Mouse (Mus musculus) stomach, embryonic 14.5 days (tissue): ENCODE results near the gene Tcf15. TPM values are rescaled to one million over a fixed set of nuclear protein-coding genes. Genes with fewer than 3 reads are reported as not detected.

Experiments
- ATAC-seq: fragments of 200-750 bp; cut with Nextera tagmentation; 2 replicates; pipeline ENCODE4 v1.8.0; 2017; ENCODE audit warnings: low read depth, moderate TSS enrichment; ENCODE audit not compliant: insufficient number of reproducible peaks, insufficient read depth, low FRiP score
- H3K27ac ChIP-seq: fragments of 300-500 bp; sonication (generic); 2 replicates; pipeline ENCODE4 v1.5.1; 2014; ENCODE audit warnings: mild to moderate bottlenecking, low read length, moderate library complexity, mixed read lengths
- H3K27me3 ChIP-seq: fragments of 300-500 bp; sonication (generic); 2 replicates; pipeline ENCODE4 v1.6.1; 2014; ENCODE audit warnings: low read length, control low read depth, mixed read lengths; ENCODE audit not compliant: control insufficient read depth, insufficient read depth
- H3K36me3 ChIP-seq: fragments of 300-500 bp; sonication (generic); 2 replicates; pipeline ENCODE4 v1.6.1; 2014; ENCODE audit warnings: mild to moderate bottlenecking, control low read depth, low read length, moderate library complexity, mixed read lengths; ENCODE audit not compliant: control insufficient read depth, insufficient read depth
- H3K4me1 ChIP-seq: fragments of 300-500 bp; sonication (generic); 2 replicates; pipeline ENCODE4 v1.6.1; 2014; ENCODE audit warnings: low read length, control low read depth, mixed read lengths; ENCODE audit not compliant: control insufficient read depth, insufficient read depth
- H3K4me2 ChIP-seq: fragments of 300-500 bp; sonication (generic); replicated peaks from 2 replicates; pipeline ENCODE4 v1.6.1; 2014; ENCODE audit warnings: low read depth, low read length, control low read depth
- H3K4me3 ChIP-seq: fragments of 300-500 bp; sonication (generic); 2 replicates; pipeline ENCODE4 v1.5.1; 2014; ENCODE audit warnings: low read depth, low read length, control low read depth
- H3K9ac ChIP-seq: fragments of 300-500 bp; sonication (generic); replicated peaks from 2 replicates; pipeline ENCODE4 v1.6.1; 2014; ENCODE audit warnings: low read depth, mild to moderate bottlenecking, control low read depth, low read length, moderate library complexity, mixed read lengths
- H3K9me3 ChIP-seq: fragments of 300-500 bp; sonication (generic); 2 replicates; pipeline ENCODE4 v1.6.1; 2016; ENCODE audit warnings: low read depth, low read length, control low read depth; ENCODE audit not compliant: control insufficient read depth
- WGBS: fragments of 180-500 bp; shearing (Covaris S2); extraction: QIAGEN DNeasy Blood & Tissue Kit; methylation state at CpG from one replicate; pipeline ENCODE4 v1.1.7; 2014; 5-methylcytosine and 5-hydroxymethylcytosine counted together
- polyA plus RNA-seq: library from polyadenylated mRNA; unstranded; fragments of >200 nt; fragmentation: Nextera tagmentation; extraction: Ambion mirVana; gene quantifications from 2 replicates; pipeline ENCODE4 v1.2.1, GENCODE M21; 2014

The Tcf15 gene
- polyA plus RNA-seq, 1 experiment from 2014 or later = 14.1 TPM

DNA sequence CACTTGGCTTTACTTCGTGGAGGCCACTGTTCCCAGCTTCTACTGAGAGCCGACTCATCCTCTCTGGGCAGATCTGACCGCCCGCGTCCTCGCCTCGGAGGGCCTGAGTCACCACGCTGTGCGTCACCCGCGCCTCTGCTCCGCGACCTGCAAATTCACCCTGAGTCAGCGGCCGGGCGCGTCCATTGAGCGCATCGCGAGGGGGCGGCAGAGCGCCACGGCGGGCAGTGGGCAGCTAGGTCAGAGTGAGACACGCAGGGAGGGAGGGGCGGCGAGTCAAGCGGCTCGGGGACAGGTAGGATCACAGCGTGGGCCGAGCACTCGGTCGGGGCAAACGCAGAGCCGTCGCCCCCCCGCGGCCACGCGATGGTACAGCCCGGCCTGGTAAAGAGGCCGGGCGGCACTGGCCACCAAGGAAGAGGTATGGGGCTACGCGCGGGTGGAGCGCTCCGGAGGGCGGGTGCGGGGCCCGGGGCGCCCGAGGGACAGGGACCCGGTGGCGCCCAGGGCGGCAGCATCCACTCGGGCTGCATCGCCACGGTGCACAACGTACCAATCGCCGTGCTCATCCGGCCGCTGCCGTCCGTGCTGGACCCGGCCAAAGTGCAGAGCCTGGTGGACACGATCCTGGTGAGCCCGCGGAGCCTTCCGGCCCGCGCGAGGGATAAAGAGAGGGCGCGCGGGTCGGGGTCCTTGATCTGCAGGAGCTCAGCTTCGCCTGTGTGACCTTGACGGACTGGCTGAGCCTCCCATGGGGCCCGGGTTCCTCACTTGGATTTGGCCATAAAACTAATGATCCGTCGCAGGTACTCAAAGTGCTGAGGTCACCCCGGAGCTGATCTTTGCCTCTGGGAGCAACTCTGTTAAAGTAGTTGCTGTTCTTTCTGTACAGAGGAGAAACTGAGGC lies 37.8 kb upstream of the Tcf15 start, which contains the start of gene Srxn1:
Gene Srxn1 (plus strand): TSS at position 199 of the 907 bp plus-strand sequence.
- peak; percentile 92 for ATAC-seq
- WGBS = 1% methylated on average over 80 of the region's 84 CpGs
- Histone ChIP-seq H3K9me3 (no peaks in the 10 kb centered on the region), H3K4me3 (peak within 1 kb of the TSS; percentile 64), H3K4me1 (no peaks in the 10 kb centered on the region), H3K27me3 (no peaks in the 10 kb centered on the region), H3K9ac (peak within 1 kb of the TSS; percentile 55), H3K36me3 (no peaks in the 10 kb centered on the region), H3K27ac (peak within 1 kb of the TSS; percentile 30; the same call in 1 of the 2 replicates), H3K4me2 (peak within 1 kb of the TSS; percentile 85)

DNA sequence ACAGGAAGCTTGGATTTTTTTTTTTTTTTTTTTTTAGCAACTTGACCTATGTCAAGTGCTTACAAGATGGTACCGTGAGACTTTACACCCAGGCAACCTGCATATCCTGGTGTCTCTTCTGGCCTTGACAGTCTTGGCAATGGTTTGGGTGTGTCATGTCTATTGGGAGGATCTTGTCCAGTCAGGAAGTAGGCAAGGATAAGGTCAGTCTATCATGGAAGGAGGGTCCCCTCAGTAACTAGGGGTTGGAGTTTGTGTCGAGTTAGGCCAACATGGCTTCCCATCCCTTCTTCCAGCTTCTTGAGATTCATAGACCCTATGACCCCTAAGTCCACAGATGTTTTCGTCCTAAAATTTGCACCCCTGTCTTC lies 37.2 kb upstream of the Tcf15 start:
- Histone ChIP-seq H3K9me3 (no peaks in the 10 kb centered on the region), H3K27ac (no peak overlapping the region), H3K36me3 (no peaks in the 10 kb centered on the region), H3K4me3 (peak overlapping the region; percentile 64), H3K9ac (peak overlapping the region; percentile 55; the same call in 1 of the 2 replicates), H3K27me3 (no peaks in the 10 kb centered on the region), H3K4me2 (peak overlapping the region; percentile 85), H3K4me1 (no peaks in the 10 kb centered on the region)
- WGBS = 85% methylated on average over 3 of the region's 3 CpGs
- no peak for ATAC-seq

DNA sequence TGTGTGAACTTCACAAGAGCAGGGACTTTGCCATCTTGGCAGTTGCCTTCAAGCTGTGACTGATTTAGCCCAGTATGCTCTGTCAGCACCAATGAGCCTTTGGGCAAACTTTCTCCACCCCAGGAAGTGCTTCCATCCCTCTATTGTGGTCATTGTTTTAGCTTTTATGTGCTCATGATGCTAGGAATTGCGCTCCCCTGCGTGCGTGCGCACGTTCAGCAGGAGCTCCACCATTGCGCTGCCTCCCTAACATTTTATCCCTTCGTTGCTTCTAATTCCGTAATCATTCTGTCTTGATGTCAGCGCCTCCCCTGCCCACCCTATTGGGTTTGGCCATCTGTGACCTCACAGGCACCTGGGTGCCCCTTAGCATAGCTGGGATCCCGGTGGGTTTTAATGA lies 36.8 kb upstream of the Tcf15 start:
- H3K36me3 ChIP-seq = no peaks in the 10 kb centered on the region
- no peak overlapping the region for H3K9ac ChIP-seq
- WGBS = 90% methylated on average over 10 of the region's 10 CpGs
- no peaks in the 10 kb centered on the region for H3K9me3 ChIP-seq
- no peak overlapping the region for H3K4me2 ChIP-seq
- no peaks in the 10 kb centered on the region for H3K4me1 ChIP-seq
- no peaks in the 10 kb centered on the region for H3K27me3 ChIP-seq
- ATAC-seq = no peak
- H3K4me3 ChIP-seq = 0 out of 2 replicates have a peak overlapping the region, but pooled peaks have one; percentile 64
- H3K27ac ChIP-seq = no peak overlapping the region

DNA sequence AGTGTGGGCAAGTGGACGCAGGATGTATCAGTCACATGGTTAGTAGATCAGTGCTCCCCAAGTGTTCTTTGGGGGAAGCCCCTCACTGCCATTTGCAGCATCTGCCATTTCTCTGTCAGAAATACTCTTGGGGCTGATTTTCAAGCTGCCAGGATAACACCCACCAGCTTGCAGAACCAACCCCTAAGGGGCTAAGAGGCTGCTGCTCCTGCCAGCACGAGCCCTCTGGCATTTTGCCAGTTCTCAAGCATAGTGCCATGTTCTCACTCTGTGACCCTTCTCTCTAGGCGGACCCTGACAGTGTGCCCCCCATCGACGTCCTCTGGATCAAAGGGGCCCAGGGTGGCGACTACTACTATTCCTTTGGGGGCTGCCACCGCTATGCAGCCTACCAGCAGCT lies 34.7 kb upstream of the Tcf15 start:
- Histone ChIP-seq H3K4me1 (no peaks in the 10 kb centered on the region), H3K27ac (no peak overlapping the region), H3K9ac (no peak overlapping the region), H3K9me3 (no peaks in the 10 kb centered on the region), H3K4me3 (no peak overlapping the region), H3K36me3 (no peaks in the 10 kb centered on the region), H3K4me2 (no peak overlapping the region), H3K27me3 (no peaks in the 10 kb centered on the region)
- ATAC-seq = no peak
- WGBS = 74% methylated on average over 7 of the region's 7 CpGs

DNA sequence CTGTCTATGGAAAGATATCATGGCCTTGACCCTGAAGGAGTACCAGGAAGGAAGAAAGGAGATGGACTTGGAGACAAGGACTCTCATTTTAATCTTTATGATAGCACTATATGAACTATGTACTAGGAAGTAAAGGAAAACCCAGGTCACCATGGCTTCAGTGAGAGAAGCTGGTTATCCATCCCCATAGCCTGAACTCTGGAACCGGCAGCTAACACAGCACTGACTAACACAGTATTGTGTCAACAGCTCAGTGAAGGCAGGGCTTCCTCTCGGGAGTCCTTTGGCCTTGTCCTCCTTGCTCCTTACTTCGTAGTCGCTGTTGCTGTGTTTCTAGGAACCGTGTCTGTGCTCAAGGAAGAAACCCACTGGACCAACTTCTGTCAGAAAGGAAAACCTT lies 34.0 kb upstream of the Tcf15 start:
- 0 out of 2 replicates have a peak, but pooled peaks cover 1% of the 10 kb centered on the region for H3K4me1 ChIP-seq
- no peak overlapping the region for H3K4me2 ChIP-seq
- H3K27ac ChIP-seq = no peak overlapping the region
- no peak for ATAC-seq
- no peak overlapping the region for H3K4me3 ChIP-seq
- no peak overlapping the region for H3K9ac ChIP-seq
- H3K9me3 ChIP-seq = no peaks in the 10 kb centered on the region
- 88% methylated on average over 5 of the region's 5 CpGs for WGBS
- H3K27me3 ChIP-seq = no peaks in the 10 kb centered on the region
- no peaks in the 10 kb centered on the region for H3K36me3 ChIP-seq

DNA sequence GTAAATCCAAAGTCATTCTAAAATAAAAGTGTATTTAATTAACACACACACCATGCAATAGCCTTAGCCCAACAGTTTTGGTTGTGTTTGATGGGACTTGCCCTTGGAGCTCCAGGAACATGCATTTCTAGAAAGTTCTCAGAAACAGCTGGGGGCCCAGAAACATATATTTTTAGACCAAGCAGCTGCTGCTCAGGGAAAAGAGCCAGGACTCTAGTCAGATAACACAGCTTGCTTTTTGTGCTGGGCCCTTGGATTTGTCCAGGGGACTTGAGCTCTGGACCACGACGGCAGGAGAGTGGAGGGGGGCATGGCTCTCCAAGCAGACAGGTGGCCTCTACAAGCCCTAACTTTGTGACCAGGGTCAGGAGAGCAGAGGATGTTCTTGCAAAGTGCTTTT lies 32.0 kb upstream of the Tcf15 start:
- H3K9me3 ChIP-seq = no peaks in the 10 kb centered on the region
- H3K36me3 ChIP-seq = no peaks in the 10 kb centered on the region
- H3K9ac ChIP-seq = no peak overlapping the region
- ATAC-seq = no peak
- H3K4me1 ChIP-seq = peaks cover 7% of the 10 kb centered on the region; the same call in 1 of the 2 replicates
- no peak overlapping the region for H3K27ac ChIP-seq
- 55% methylated on average over 2 of the region's 2 CpGs for WGBS
- no peak overlapping the region for H3K4me3 ChIP-seq
- no peaks in the 10 kb centered on the region for H3K27me3 ChIP-seq
- H3K4me2 ChIP-seq = no peak overlapping the region

DNA sequence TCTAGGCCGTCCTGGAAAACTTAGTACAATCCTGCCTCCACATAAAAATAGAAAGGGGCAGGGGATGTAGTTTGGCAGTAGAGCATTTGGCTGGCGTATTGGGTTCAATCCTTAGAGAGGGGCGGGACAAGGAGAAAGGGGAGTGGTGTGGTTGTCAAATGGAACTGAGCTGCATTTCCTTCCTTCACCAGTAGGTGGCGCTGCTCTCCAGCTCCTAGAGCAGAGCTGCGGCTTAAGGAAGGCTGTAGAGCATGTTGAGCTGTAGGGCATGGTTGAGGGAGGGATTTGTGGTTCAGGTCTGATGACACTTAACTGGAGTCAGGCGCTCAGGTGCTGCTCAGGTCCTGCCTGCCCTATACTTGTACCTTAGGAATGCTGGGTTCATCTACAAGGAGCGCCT lies 31.4 kb upstream of the Tcf15 start:
- H3K27ac ChIP-seq = no peak overlapping the region
- peak; percentile 87 for ATAC-seq
- H3K9ac ChIP-seq = no peak overlapping the region
- no peaks in the 10 kb centered on the region for H3K9me3 ChIP-seq
- no peak overlapping the region for H3K4me3 ChIP-seq
- no peak overlapping the region for H3K4me2 ChIP-seq
- H3K27me3 ChIP-seq = no peaks in the 10 kb centered on the region
- WGBS = 4% methylated on average over 7 of the region's 7 CpGs
- peaks cover 7% of the 10 kb centered on the region; the same call in 1 of the 2 replicates for H3K4me1 ChIP-seq
- H3K36me3 ChIP-seq = no peaks in the 10 kb centered on the region

DNA sequence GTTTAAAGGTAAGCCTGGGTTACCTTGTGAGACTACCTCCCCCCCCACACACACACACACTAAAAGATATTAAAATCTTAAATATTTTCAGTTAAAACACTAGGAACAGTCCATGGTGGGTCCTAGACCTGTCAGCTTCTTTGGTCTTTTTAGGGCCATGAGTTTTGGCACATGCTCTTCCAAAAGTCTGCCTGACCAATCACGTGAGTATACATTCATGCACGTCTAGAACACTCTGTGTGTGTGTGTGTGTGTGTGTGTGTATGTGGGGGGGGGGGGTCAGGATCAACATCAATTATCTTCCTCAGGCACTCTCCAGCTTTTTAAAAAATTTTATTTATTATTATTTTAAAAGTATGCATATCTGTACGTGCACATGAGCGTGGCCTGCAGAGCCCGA lies 30.9 kb upstream of the Tcf15 start:
- WGBS = 91% methylated on average over 5 of the region's 5 CpGs
- Histone ChIP-seq H3K4me3 (no peak overlapping the region), H3K9me3 (no peaks in the 10 kb centered on the region), H3K27ac (no peak overlapping the region), H3K9ac (no peak overlapping the region), H3K4me1 (peaks cover 7% of the 10 kb centered on the region; the same call in 1 of the 2 replicates), H3K36me3 (no peaks in the 10 kb centered on the region), H3K4me2 (no peak overlapping the region), H3K27me3 (no peaks in the 10 kb centered on the region)
- ATAC-seq = no peak
